Mouse (Mus musculus) stomach, embryonic 16.5 days (tissue): ENCODE measurements around the gene Fignl1. TPM values are rescaled to one million over a fixed set of nuclear protein-coding genes. Genes with fewer than 3 reads are reported as not detected.

Experiments
- ATAC-seq: fragments of 200-750 bp; cut with Nextera tagmentation; 2 replicates; pipeline ENCODE4 v1.8.0; 2017; ENCODE audit warnings: moderate number of reproducible peaks, moderate TSS enrichment; ENCODE audit not compliant: insufficient read depth, low FRiP score
- H3K27ac ChIP-seq: fragments of 300-500 bp; sonication (generic); 2 replicates; pipeline ENCODE4 v1.5.1; 2014; ENCODE audit warnings: low read length
- H3K27me3 ChIP-seq: fragments of 300-500 bp; sonication (generic); 2 replicates; pipeline ENCODE4 v1.6.1; 2014; ENCODE audit warnings: low read length, control low read depth, mixed read lengths; ENCODE audit not compliant: control insufficient read depth, insufficient read depth
- H3K36me3 ChIP-seq: fragments of 300-500 bp; sonication (generic); 2 replicates; pipeline ENCODE4 v1.6.1; 2014; ENCODE audit warnings: low read length; ENCODE audit not compliant: control insufficient read depth, insufficient read depth
- H3K4me1 ChIP-seq: fragments of 300-500 bp; sonication (generic); 2 replicates; pipeline ENCODE4 v1.6.1; 2014; ENCODE audit warnings: low read length, control low read depth, mixed read lengths; ENCODE audit not compliant: control insufficient read depth, insufficient read depth
- H3K4me2 ChIP-seq: fragments of 300-500 bp; sonication (generic); 2 replicates; pipeline ENCODE4 v1.6.1; 2014; ENCODE audit warnings: low read depth, low read length, mixed read lengths
- H3K4me3 ChIP-seq: fragments of 300-500 bp; sonication (generic); replicated peaks from 2 replicates; pipeline ENCODE4 v1.5.1; 2014; ENCODE audit warnings: mild to moderate bottlenecking, low read length
- H3K9ac ChIP-seq: fragments of 300-500 bp; sonication (generic); 2 replicates; pipeline ENCODE4 v1.6.1; 2014; ENCODE audit warnings: low read length
- H3K9me3 ChIP-seq: fragments of 300-500 bp; sonication (generic); replicated peaks from 2 replicates; pipeline ENCODE4 v1.6.1; 2016; ENCODE audit warnings: low read length, control low read depth; ENCODE audit not compliant: control insufficient read depth
- WGBS: fragments of 180-500 bp; shearing (Covaris S2); extraction: QIAGEN DNeasy Blood & Tissue Kit; methylation state at CpG from one replicate; pipeline ENCODE4 v1.1.7; 2014; 5-methylcytosine and 5-hydroxymethylcytosine counted together
- polyA plus RNA-seq: library from polyadenylated mRNA; unstranded; fragments of >200 nt; fragmentation: Nextera tagmentation; extraction: Ambion mirVana; gene quantifications from 2 replicates; pipeline ENCODE4 v1.2.1, GENCODE M21; 2015

The Fignl1 gene
- polyA plus RNA-seq, result 47.3 and 50.1 TPM in 2 replicates

DNA sequence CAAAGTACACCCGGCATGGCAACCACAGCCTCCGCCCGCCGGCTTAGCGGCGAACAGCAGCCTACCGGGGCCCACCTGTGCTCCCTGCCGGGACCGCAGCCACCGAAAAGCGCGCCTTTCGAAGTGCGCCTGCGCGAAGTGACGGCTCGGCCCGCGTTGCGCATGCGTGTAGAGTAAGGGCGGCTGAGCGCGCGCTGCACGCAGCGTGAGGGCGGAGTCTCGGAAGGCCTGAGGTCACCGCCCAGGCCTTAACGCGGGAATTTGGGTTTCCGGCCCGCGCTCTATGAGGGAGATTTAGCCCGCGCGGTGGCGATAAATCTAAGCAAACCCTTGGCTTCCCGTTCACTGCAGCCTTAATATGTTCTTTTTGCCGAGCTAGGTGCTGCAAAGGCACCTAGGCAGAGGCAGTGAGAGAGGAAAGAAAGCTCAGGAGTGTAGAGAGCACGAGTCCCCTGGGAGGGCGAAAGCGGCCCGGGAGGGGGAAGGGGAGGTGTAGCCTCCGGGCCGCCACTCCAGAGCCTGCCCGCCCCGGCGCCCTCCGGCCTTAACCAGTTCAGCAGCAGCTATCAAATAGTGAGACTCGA lies at the start of gene Fignl1:
Fignl1 (minus strand) TSS at position 143 of the 584 bp plus-strand sequence.
- Histone ChIP-seq H3K4me3 (peak within 1 kb of the TSS; percentile 80), H3K36me3 (peaks cover 2% of the 10 kb centered on the region; the same call in 1 of the 2 replicates), H3K9me3 (no peaks in the 10 kb centered on the region), H3K9ac (peak within 1 kb of the TSS; percentile 93), H3K27ac (peak within 1 kb of the TSS; percentile 99), H3K27me3 (no peaks in the 10 kb centered on the region), H3K4me1 (0 out of 2 replicates have a peak, but pooled peaks cover 5% of the 10 kb centered on the region), H3K4me2 (peak within 1 kb of the TSS; percentile 87)
- WGBS, result under 1% methylated on average over 53 of the region's 53 CpGs
- ATAC-seq, result peak; percentile 98

DNA sequence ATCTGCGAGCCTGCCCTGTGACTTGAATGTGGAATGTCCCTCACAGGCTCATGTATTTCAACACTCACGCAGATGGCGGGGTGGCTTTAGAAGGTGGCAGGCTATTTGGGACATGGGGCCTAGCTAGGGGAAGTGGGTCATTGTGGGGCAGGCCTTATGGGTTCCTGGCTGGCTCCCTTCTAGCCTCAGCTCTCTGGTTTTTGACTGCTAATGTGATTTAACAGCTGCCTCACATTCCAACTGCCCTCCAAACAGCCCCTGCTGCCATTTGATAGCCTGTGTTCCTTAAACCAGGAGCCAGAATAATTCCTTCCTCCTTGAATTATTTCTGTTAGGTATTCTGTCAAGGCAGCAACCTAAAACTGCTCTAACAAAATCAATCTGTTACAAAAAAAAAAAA lies 48.2 kb upstream of the Fignl1 start:
- Histone ChIP-seq H3K36me3 (no peaks in the 10 kb centered on the region), H3K4me3 (no peak overlapping the region), H3K4me2 (no peak overlapping the region), H3K4me1 (peaks cover 13% of the 10 kb centered on the region), H3K27ac (no peak overlapping the region), H3K9me3 (no peaks in the 10 kb centered on the region), H3K9ac (no peak overlapping the region), H3K27me3 (no peaks in the 10 kb centered on the region)
- ATAC-seq, result no peak
- WGBS, result 90% methylated on average over 3 of the region's 3 CpGs

DNA sequence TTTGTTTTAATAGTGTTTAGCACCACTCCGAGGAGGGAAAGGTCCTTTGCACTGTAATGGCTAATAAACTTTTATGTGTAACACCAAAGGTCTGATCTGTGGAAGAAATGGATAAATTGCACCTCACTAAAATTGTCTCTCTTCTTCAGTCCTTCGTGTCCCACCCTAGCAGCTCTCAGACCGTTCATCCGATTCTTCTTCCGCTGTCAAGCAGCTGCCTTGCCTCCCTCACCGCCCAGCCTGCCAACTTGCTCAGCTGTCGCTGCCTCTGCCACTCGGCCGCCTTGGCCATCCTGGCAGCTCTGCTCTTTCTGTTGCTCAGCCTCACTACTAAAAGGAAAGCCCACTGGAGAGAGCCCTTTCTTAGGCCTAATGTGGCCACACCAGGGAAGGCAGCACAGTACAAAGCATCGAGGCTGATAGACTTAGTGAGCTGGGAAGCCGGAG lies 46.9 kb upstream of the Fignl1 start:
- H3K4me3 ChIP-seq, result no peak overlapping the region
- H3K36me3 ChIP-seq, result no peaks in the 10 kb centered on the region
- H3K4me1 ChIP-seq, result peaks cover 16% of the 10 kb centered on the region
- H3K9ac ChIP-seq, result peak overlapping the region; percentile 41; the same call in 1 of the 2 replicates
- no peaks in the 10 kb centered on the region for H3K27me3 ChIP-seq
- peak overlapping the region; percentile 84 for H3K27ac ChIP-seq
- WGBS, result 57% methylated on average over 11 of the region's 11 CpGs
- no peak for ATAC-seq
- H3K9me3 ChIP-seq, result no peaks in the 10 kb centered on the region
- no peak overlapping the region for H3K4me2 ChIP-seq

DNA sequence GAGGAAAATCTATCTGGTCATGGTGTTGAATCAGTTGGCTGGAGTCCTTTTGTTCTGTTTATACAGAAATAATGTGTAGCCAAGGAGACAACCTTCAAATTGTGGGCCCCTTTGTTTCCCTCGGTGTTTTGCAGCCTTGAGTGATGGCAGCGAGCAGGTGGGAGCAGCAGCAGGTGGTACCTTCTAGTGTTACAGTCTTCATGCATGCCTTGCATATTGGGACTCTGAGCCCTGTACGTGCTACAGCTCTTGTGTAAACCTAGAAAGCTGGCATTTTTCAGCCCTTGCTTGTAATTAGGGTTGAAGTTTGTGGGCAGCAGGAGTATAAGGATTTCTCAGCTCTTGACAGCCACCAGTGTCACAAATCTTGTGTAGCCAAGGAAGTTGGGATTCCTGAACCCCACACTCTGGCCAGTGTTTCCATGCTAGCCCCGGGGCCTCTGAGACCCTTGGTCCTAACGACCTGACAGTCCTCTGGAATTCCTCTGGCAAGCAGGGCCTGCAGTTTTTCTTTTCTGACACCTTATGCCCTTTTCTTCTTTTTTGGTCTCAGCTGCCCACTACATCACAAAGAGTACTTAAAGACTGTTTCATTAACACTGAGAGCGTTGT lies 46.4 kb upstream of the Fignl1 start:
- no peaks in the 10 kb centered on the region for H3K9me3 ChIP-seq
- H3K9ac ChIP-seq, result no peak overlapping the region
- peak overlapping the region; percentile 84 for H3K27ac ChIP-seq
- H3K36me3 ChIP-seq, result no peaks in the 10 kb centered on the region
- H3K4me1 ChIP-seq, result peaks cover 20% of the 10 kb centered on the region
- 35% methylated on average over 6 of the region's 6 CpGs for WGBS
- no peak overlapping the region for H3K4me3 ChIP-seq
- no peak overlapping the region for H3K4me2 ChIP-seq
- no peaks in the 10 kb centered on the region for H3K27me3 ChIP-seq
- peak; percentile 34; the same call in 1 of the 2 replicates for ATAC-seq

DNA sequence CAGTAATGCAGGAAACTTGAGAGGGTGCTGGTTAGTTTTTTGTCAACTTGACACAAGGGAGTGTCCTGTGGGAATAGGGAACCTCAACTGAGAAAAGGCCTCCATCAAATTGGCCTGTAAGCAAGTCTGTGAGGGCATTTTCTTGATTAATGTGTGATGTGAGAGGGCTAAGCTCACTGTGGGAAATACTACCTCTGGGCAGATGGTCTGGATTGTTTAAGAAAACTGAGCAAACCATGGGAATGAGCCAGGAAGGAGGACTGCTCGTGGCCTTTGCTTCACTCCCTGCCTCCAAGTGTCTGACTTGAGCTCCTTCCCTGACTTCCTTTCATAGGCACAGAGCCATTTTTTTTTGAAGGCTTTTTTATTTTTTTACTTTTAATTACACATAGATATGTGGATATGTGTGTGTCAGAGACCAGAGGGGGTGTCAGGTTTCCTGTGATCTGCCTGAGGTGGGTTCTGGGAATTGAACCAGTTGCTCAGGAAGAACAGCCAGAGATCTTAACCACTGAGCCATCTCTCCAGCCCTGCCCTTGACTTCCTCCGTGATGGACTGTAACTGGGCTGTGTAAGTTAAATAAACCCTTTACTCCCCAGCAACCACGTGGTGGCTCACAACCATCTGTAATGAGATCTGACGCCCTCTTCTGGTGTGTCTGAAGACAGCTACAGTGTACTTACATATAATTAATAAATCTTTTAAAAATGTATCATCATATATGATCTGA lies 45.1 kb upstream of the Fignl1 start:
- peak; percentile 87 for ATAC-seq
- Histone ChIP-seq H3K9ac (no peak overlapping the region), H3K9me3 (no peaks in the 10 kb centered on the region), H3K36me3 (no peaks in the 10 kb centered on the region), H3K4me1 (peaks cover 20% of the 10 kb centered on the region), H3K27ac (peak overlapping the region; percentile 84), H3K4me3 (no peak overlapping the region), H3K27me3 (no peaks in the 10 kb centered on the region), H3K4me2 (no peak overlapping the region)
- 29% methylated on average over 4 of the region's 4 CpGs for WGBS

DNA sequence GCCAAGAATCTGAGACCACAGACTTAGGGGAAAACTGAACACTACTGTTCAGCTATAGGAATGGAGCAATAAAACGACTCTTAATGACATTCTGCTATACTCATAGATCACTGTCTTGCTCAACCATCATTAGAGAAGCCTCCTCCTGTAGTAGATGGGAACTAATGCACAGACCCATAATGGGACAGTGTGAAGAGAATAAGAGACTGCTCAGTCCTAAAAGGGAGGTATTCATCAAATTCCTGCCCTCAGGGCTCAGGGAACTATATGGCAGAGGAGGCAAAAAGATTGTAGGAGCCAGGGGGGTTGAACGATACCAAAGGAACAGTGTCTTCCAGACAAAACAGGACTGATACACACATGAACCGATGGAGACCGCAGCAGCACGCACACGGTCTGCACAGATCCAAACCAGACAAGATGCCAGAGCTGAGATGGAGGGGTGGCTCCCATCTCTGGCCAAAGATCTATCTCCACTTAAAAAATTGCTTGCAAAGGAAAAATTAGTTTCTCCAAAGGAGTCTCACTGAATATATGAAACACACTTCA lies 43.3 kb upstream of the Fignl1 start:
- H3K27ac ChIP-seq, result peak overlapping the region; percentile 51
- no peak for ATAC-seq
- H3K27me3 ChIP-seq, result no peaks in the 10 kb centered on the region
- no peaks in the 10 kb centered on the region for H3K9me3 ChIP-seq
- no peak overlapping the region for H3K4me2 ChIP-seq
- no peaks in the 10 kb centered on the region for H3K36me3 ChIP-seq
- H3K9ac ChIP-seq, result no peak overlapping the region
- peaks cover 20% of the 10 kb centered on the region for H3K4me1 ChIP-seq
- WGBS, result 51% methylated on average over 6 of the region's 6 CpGs
- H3K4me3 ChIP-seq, result no peak overlapping the region

DNA sequence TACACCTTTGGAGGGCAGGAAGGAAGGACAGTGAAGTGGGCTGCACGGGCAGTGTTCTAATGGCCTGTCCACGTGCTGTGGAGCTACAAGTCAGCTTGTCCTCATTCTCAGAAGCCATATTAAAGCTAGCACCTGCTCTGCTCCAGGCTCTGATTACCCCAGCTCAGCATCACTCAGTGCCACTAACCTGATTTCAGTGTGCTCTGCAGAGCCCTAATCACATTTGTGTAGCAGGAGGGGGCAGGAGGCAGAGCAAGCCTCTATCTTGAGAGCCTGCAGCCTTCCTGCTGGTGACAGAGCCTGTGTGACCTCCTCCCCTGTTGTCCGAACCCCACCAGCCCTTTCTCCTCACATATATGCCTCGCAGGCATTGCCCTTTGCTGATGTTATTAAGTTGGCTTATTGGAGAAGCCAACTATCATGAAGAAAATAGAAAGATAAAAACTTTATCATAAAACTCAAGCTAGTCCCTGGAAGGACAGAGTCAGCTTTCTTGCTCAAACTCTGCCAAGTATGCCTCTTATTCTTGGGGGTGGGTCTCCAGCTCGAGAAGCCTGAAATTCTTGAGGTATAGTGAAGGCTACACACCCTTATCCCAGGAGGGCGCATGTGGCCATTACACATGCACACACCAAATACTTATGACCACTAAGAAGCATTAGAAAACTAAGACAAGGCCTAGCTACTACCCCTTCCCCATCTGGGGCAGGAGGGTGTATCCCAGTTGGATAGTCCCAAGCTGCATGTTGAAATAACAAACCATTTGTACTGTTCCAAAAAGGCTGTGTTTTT lies 41.9 kb upstream of the Fignl1 start:
- Histone ChIP-seq H3K4me3 (no peak overlapping the region), H3K4me1 (peaks cover 20% of the 10 kb centered on the region), H3K9me3 (no peaks in the 10 kb centered on the region), H3K27me3 (no peaks in the 10 kb centered on the region), H3K9ac (no peak overlapping the region), H3K36me3 (no peaks in the 10 kb centered on the region), H3K27ac (peak overlapping the region; percentile 62), H3K4me2 (no peak overlapping the region)
- 56% methylated on average over 6 of the region's 6 CpGs for WGBS
- no peak for ATAC-seq

DNA sequence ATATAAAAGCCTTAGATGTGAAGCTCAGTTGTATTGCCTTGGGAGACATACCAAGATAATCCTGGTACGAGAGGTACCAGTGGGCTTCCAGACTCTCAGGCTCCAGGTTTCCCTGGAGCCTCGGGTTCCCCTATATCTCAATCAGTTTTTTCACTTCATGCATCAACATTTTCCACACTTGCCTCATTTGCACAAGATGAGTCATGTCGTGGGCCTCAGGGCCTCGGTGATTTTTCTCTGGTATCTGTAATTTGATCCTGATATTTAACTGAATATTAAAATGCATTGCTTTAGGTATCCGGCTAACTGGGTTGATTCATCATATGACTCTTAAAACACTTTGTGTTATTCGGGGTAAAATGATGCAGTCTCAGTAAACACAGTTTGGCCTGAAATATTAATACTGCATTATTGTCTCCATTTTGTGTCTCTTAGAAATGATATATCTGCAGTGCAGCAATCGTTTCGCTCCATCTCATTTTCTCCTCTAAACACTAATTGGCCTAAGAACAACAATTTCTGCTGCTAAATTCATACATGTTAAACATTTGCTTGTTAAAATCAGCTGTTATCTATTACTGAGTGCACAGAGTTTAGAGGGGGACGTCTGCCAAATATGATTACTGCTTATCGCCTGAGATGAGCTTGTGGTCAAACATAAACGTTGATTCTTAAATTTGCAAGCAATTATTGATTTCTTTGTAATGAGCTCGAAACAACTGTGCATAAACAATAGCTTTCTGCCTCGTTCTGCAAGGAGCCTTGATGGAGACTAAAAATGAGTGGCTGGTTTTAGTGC lies 41.0 kb upstream of the Fignl1 start:
- H3K4me2 ChIP-seq, result no peak overlapping the region
- H3K27me3 ChIP-seq, result no peaks in the 10 kb centered on the region
- H3K36me3 ChIP-seq, result no peaks in the 10 kb centered on the region
- H3K9ac ChIP-seq, result no peak overlapping the region
- H3K4me3 ChIP-seq, result no peak overlapping the region
- H3K9me3 ChIP-seq, result no peaks in the 10 kb centered on the region
- peak overlapping the region; percentile 62; the same call in 1 of the 2 replicates for H3K27ac ChIP-seq
- peaks cover 12% of the 10 kb centered on the region for H3K4me1 ChIP-seq
- no peak for ATAC-seq
- 46% methylated on average over 13 of the region's 13 CpGs for WGBS
